Comparison of ENCODE assay signal across 8 mouse cellular contexts in the genomic region with DNA sequence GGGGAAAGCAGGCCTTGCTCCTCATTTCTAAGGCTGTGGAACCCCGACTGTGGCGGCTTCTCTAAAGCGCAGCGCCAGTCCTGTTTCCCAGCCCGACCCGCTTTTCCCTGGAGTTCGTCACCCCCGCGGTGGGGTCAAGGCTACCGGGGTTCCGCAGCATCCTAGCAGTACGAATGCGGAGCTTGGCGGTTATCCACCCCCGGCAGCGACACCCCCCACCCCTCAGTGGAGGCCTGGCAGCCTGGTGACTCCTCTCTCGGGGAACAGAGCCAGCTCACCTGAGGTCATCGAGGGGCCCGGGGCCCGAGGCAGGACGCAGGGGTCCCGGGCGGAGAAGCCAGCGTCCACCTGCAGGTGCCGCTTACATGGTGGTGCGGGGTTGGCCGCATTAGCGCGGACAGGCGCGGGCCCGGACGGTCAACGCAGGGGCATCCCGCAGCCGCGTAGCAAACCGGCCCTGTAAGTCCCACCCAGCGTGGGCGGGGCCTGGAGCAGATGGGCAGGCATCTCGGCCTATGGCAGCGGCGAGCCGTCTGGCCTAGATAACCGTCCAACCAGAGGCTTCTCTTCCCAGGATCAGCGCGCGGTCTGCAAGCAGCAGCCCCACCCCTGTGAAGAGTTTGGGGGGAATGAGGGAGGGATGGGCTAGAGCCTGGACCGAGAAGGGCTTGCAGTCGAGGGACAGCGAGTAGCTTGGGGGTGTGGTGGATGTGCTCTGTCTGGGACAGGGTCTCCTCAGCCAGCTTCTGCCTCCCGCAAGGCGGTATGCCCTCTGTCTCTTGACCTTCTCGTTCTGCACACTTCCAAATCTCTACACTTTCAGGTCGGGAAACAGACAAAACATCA. TPM values are rescaled to one million over a fixed set of nuclear protein-coding genes. Genes with fewer than 3 reads are reported as not detected.
A peak's percentile ranks its signal among the peaks of the same experiment; 100 is the strongest.
DNase-seq lines count a peak whose midpoint lies in the region; ATAC-seq and TF ChIP-seq lines count a peak whose summit lies in the region.

Gene Abhd8 (minus strand): TSS at position 468 of the 846 bp plus-strand sequence.

- no peaks in the 10 kb centered on the region for H3K27me3 ChIP-seq in embryonic facial prominence, embryonic 15.5 days
- H3K27me3 ChIP-seq in kidney, embryonic 15.5 days = no peaks in the 10 kb centered on the region

- DNase-seq in 416B (ENCODE audit: low read depth) (peak; percentile 96), liver (peak; percentile 99)
- peak; percentile 97 to 98 for DNase-seq in heart, adult 9 months (ENCODE audit: low spot score in 2 of 2)
- peak; percentile 97 to 99 for DNase-seq in spleen, postnatal 4 days (ENCODE audit: low spot score in 2 of 2)

- peak within 1 kb of the TSS; percentile 83 for H3K4me3 ChIP-seq in bone marrow, adult 2 months (replicated peaks; ENCODE audit: control insufficient read depth, low read depth, low read length)
- H3K4me3 ChIP-seq in embryonic facial prominence, embryonic 15.5 days (replicated peaks) = peak within 1 kb of the TSS; percentile 94
- H3K4me3 ChIP-seq in kidney, embryonic 15.5 days (replicated peaks) = peak within 1 kb of the TSS; percentile 92

- peak; percentile 38; the same call in 1 of the 2 replicates for TF ChIP-seq POLR2A in bone marrow, adult 2 months (IDR thresholded peaks at IDR 0.05; ENCODE audit: borderline replicate concordance, control insufficient read depth, low read depth, low read length)

- H3K27ac ChIP-seq in bone marrow, adult 2 months (ENCODE audit: control insufficient read depth, insufficient read depth, low read depth, low read length, poor library complexity) = peak within 1 kb of the TSS; percentile 45
- H3K27ac ChIP-seq in embryonic facial prominence, embryonic 15.5 days (replicated peaks) = peak within 1 kb of the TSS; percentile 94
- peak within 1 kb of the TSS; percentile 85 for H3K27ac ChIP-seq in kidney, embryonic 15.5 days

- WGBS in bone marrow, adult 2 months = under 1% methylated on average over 55 of the region's 55 CpGs
- 1% methylated on average over 55 of the region's 55 CpGs for WGBS in embryonic facial prominence, embryonic 15.5 days
- WGBS in kidney, embryonic 15.5 days = 1% methylated on average over 55 of the region's 55 CpGs

- no peaks in the 10 kb centered on the region for H3K9me3 ChIP-seq in embryonic facial prominence, embryonic 15.5 days (replicated peaks)
- H3K9me3 ChIP-seq in kidney, embryonic 15.5 days (replicated peaks) = no peaks in the 10 kb centered on the region

- H3K4me1 ChIP-seq in bone marrow, adult 2 months (ENCODE audit: control insufficient read depth, insufficient read depth, low read length) = peaks cover 2% of the 10 kb centered on the region; the same call in 1 of the 2 replicates
- peaks cover 40% of the 10 kb centered on the region for H3K4me1 ChIP-seq in embryonic facial prominence, embryonic 15.5 days
- H3K4me1 ChIP-seq in kidney, embryonic 15.5 days = peaks cover 33% of the 10 kb centered on the region

- H3K4me2 ChIP-seq in embryonic facial prominence, embryonic 15.5 days (replicated peaks) = peak within 1 kb of the TSS; percentile 84
- peak within 1 kb of the TSS; percentile 89 for H3K4me2 ChIP-seq in kidney, embryonic 15.5 days

- peak; percentile 87 for ATAC-seq in embryonic facial prominence, embryonic 15.5 days (ENCODE audit: insufficient number of reproducible peaks, low FRiP score, low TSS enrichment, low read depth)
- ATAC-seq in kidney, embryonic 15.5 days (replicated peaks; ENCODE audit: low FRiP score) = peak; percentile 82
- ATAC-seq in monocyte, adult 5-6 weeks (replicated peaks; ENCODE audit: insufficient number of reproducible peaks, low FRiP score, low TSS enrichment, poor library complexity, severe bottlenecking) = peak; percentile 73

- H3K36me3 ChIP-seq in embryonic facial prominence, embryonic 15.5 days = peaks cover 28% of the 10 kb centered on the region
- peaks cover 48% of the 10 kb centered on the region for H3K36me3 ChIP-seq in kidney, embryonic 15.5 days

- H3K9ac ChIP-seq in embryonic facial prominence, embryonic 15.5 days = peak within 1 kb of the TSS; percentile 79
- peak within 1 kb of the TSS; percentile 79 for H3K9ac ChIP-seq in kidney, embryonic 15.5 days

- no peak for TF ChIP-seq CTCF in bone marrow, adult 2 months (IDR thresholded peaks at IDR 0.05; ENCODE audit: control insufficient read depth, insufficient read depth, low read length)

RNA-seq across cellular contexts. Expression of gene Abhd8, which starts in this region (rescaled TPM):
- polyA plus RNA-seq in bone marrow, adult 2 months (2011; ENCODE audit: insufficient read depth, insufficient read length, low replicate concordance, missing spikeins) = 3.9 and 9.1 TPM in 2 replicates
- polyA plus RNA-seq in embryonic facial prominence, embryonic 15.5 days (2015; fragmentation: Nextera tagmentation; extraction: Ambion mirVana) = 73.2 and 77.0 TPM in 2 replicates
- 42.8 and 47.0 TPM in 2 replicates for polyA plus RNA-seq in kidney, embryonic 15.5 days (2015; fragmentation: Nextera tagmentation; extraction: Ambion mirVana)
- 2.2 to 12.0 TPM (median 8.3 TPM) in 3 replicates for total RNA-seq in monocyte, adult 5-6 weeks (2017)

Comparison
In these comparisons a context has a peak if more than half of its experiments do, and no peak if none do; other contexts are left out.
1. Peak in every context shown above with its lines: DNase-seq, ATAC-seq, H3K4me3 ChIP-seq and H3K27ac ChIP-seq.